Mouse (Mus musculus): ENCODE results near the gene Tmem59l. TPM values are rescaled to one million over a fixed set of nuclear protein-coding genes. Genes with fewer than 3 reads are reported as not detected.

The Tmem59l gene
- polyA plus RNA-seq, 1 experiment from 2014 or later = 6.7 TPM

GRCm38 (mm10) chr8:70503062-70503750 lies 16.0 kb upstream of the Tmem59l start:
- DNase-seq = peak; percentile 88
- peak; percentile 82 for TF ChIP-seq CTCF (IDR thresholded peaks at IDR 0.05; ENCODE audit: low read depth)
- Histone ChIP-seq H3K36me3 (ENCODE audit: insufficient read depth) (peaks cover 24% of the 10 kb centered on the region), H3K9ac (no peak overlapping the region), H3K9me3 (ENCODE audit: low read depth, low read length) (no peaks in the 10 kb centered on the region), H3K27ac (ENCODE audit: low read depth) (no peak overlapping the region), H3K27me3 (ENCODE audit: insufficient read depth, low read length) (peaks cover 43% of the 10 kb centered on the region), H3K4me3 (ENCODE audit: low read depth, low read length) (no peak overlapping the region), H3K4me1 (ENCODE audit: insufficient read depth) (peaks cover 12% of the 10 kb centered on the region), H3K4me2 (peak overlapping the region; percentile 12; the same call in 1 of the 2 replicates)
- no peak for ATAC-seq (ENCODE audit: insufficient read depth)
- 15% methylated on average over 46 of the region's 46 CpGs for WGBS

- Histone ChIP-seq H3K36me3 (ENCODE audit: insufficient read depth) (peaks cover 18% of the 10 kb centered on the region), H3K4me1 (ENCODE audit: insufficient read depth) (peaks cover 12% of the 10 kb centered on the region), H3K27ac (ENCODE audit: low read depth) (no peak overlapping the region), H3K9ac (no peak overlapping the region), H3K4me2 (peak overlapping the region; percentile 13; the same call in 1 of the 2 replicates), H3K9me3 (ENCODE audit: low read depth, low read length) (no peaks in the 10 kb centered on the region), H3K27me3 (ENCODE audit: insufficient read depth, low read length) (peaks cover 48% of the 10 kb centered on the region), H3K4me3 (ENCODE audit: low read depth, low read length) (no peak overlapping the region)
- DNase-seq (no peak), ATAC-seq (ENCODE audit: insufficient read depth) (no peak)
- WGBS = 42% methylated on average over 12 of the region's 12 CpGs
- TF ChIP-seq CTCF (IDR thresholded peaks at IDR 0.05; ENCODE audit: low read depth) = no peak
Observed at GRCm38 (mm10) chr8:70502540-70502939, 15.4 kb upstream of the Tmem59l start.

- Histone ChIP-seq H3K4me3 (ENCODE audit: low read depth, low read length) (no peak overlapping the region), H3K36me3 (ENCODE audit: insufficient read depth) (peaks cover 12% of the 10 kb centered on the region), H3K27me3 (ENCODE audit: insufficient read depth, low read length) (peaks cover 54% of the 10 kb centered on the region), H3K4me1 (ENCODE audit: insufficient read depth) (peaks cover 12% of the 10 kb centered on the region), H3K9me3 (ENCODE audit: low read depth, low read length) (no peaks in the 10 kb centered on the region), H3K9ac (no peak overlapping the region), H3K4me2 (peak overlapping the region; percentile 13; the same call in 1 of the 2 replicates), H3K27ac (ENCODE audit: low read depth) (no peak overlapping the region)
- TF ChIP-seq CTCF (IDR thresholded peaks at IDR 0.05; ENCODE audit: low read depth) = no peak
- DNase-seq (peak; percentile 47), ATAC-seq (ENCODE audit: insufficient read depth) (no peak)
- 16% methylated on average over 23 of the region's 23 CpGs for WGBS
Observed at GRCm38 (mm10) chr8:70501820-70502529, 14.8 kb upstream of the Tmem59l start.

- DNase-seq (no peak), ATAC-seq (ENCODE audit: insufficient read depth) (no peak)
- 10% methylated on average over 39 of the region's 39 CpGs for WGBS
- H3K4me3 ChIP-seq (ENCODE audit: low read depth, low read length) = 0 out of 2 replicates have a peak overlapping the region, but pooled peaks have one; percentile 6
- peaks cover 67% of the 10 kb centered on the region for H3K27me3 ChIP-seq (ENCODE audit: insufficient read depth, low read length)
- H3K9ac ChIP-seq = no peak overlapping the region
- no peaks in the 10 kb centered on the region for H3K9me3 ChIP-seq (ENCODE audit: low read depth, low read length)
- TF ChIP-seq CTCF (IDR thresholded peaks at IDR 0.05; ENCODE audit: low read depth) = no peak
- peaks cover 10% of the 10 kb centered on the region; the same call in 1 of the 2 replicates for H3K36me3 ChIP-seq (ENCODE audit: insufficient read depth)
- peaks cover 6% of the 10 kb centered on the region for H3K4me1 ChIP-seq (ENCODE audit: insufficient read depth)
- peak overlapping the region; percentile 43 for H3K4me2 ChIP-seq
- no peak overlapping the region for H3K27ac ChIP-seq (ENCODE audit: low read depth)
Observed at GRCm38 (mm10) chr8:70500386-70501301, 13.5 kb upstream of the Tmem59l start.

- peak overlapping the region; percentile 50 for H3K4me3 ChIP-seq (ENCODE audit: low read depth, low read length)
- H3K27ac ChIP-seq (ENCODE audit: low read depth) = no peak overlapping the region
- H3K27me3 ChIP-seq (ENCODE audit: insufficient read depth, low read length) = peaks cover 93% of the 10 kb centered on the region
- H3K4me1 ChIP-seq (ENCODE audit: insufficient read depth) = no peaks in the 10 kb centered on the region
- no peaks in the 10 kb centered on the region for H3K36me3 ChIP-seq (ENCODE audit: insufficient read depth)
- no peak for TF ChIP-seq CTCF (IDR thresholded peaks at IDR 0.05; ENCODE audit: low read depth)
- H3K9ac ChIP-seq = peak overlapping the region; percentile 54
- DNase-seq (no peak), ATAC-seq (ENCODE audit: insufficient read depth) (no peak)
- H3K9me3 ChIP-seq (ENCODE audit: low read depth, low read length) = no peaks in the 10 kb centered on the region
- H3K4me2 ChIP-seq = peak overlapping the region; percentile 82
- 10% methylated on average over 12 of the region's 12 CpGs for WGBS
Observed at GRCm38 (mm10) chr8:70495771-70496062, 8.6 kb upstream of the Tmem59l start.

- Histone ChIP-seq H3K27ac (ENCODE audit: low read depth) (no peak overlapping the region), H3K9me3 (ENCODE audit: low read depth, low read length) (no peaks in the 10 kb centered on the region), H3K4me1 (ENCODE audit: insufficient read depth) (no peaks in the 10 kb centered on the region), H3K9ac (peak overlapping the region; percentile 54), H3K27me3 (ENCODE audit: insufficient read depth, low read length) (peaks cover 93% of the 10 kb centered on the region), H3K4me2 (peak overlapping the region; percentile 82), H3K36me3 (ENCODE audit: insufficient read depth) (no peaks in the 10 kb centered on the region), H3K4me3 (ENCODE audit: low read depth, low read length) (peak overlapping the region; percentile 50)
- no peak for TF ChIP-seq CTCF (IDR thresholded peaks at IDR 0.05; ENCODE audit: low read depth)
- ATAC-seq (ENCODE audit: insufficient read depth) (no peak), DNase-seq (no peak)
- 2% methylated on average over 21 of the region's 21 CpGs for WGBS
Observed at GRCm38 (mm10) chr8:70495001-70495770, 8.0 kb upstream of the Tmem59l start.
